Mouse (Mus musculus): ENCODE measurements around the gene Ercc6l.
"Not testable (repeated sequence)": the region's sequence is repeated elsewhere in the genome, so short reads cannot be mapped to it uniquely, and the experiment has no call there.

The Ercc6l gene

DNA sequence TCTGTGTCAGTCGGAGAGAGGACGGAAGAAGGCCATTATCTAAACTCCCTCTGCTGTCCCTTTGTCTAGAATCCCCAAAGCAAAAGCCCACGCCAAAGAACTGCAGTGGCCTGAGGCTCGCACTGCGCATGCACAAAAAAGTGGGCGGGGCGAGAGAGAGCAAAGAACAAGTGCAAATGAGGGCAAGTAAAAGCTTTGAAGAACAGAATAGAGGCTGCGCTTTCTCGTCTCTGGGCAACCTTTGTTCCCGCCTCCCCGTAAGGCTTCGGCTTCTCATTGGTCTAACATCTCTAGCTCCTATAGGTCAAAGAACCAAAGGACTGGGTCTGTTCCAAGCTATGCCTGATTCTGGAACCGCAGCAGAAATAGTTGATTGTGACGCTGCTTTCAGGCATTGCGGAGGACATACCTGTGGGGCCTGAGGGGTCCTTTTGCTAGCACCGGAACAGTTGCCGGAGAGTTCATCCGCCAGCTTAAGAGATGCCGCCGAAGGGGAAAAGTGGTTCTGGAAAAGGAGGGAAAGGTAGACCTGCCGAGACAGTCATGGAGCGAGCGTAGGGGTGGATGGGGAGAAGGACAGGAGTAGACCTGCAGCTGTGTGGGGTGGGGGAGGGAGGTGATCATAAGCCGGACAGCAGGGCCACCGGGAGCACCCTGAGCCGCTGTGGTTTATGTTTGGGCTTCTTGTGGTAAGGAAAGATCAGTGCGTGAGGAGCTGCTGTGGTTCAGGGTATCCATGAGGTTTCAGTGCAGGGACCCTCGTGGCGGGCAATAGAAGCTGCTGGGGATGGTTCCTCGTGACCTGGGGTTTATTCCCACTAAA is 37.6 kb downstream of the Ercc6l start, which contains the start of gene Pin4:
Pin4 (plus strand) TSS at position 406 of the 823 bp plus-strand sequence.
- in situ Hi-C loops (cut with MboI; ENCODE audit: unreplicated experiment in 2 of 2) = loop anchor here (5.0 to 10.0 kb wide), 2 partner anchors 37 to 54 kb away; no protein-coding TSS in a partner anchor

DNA sequence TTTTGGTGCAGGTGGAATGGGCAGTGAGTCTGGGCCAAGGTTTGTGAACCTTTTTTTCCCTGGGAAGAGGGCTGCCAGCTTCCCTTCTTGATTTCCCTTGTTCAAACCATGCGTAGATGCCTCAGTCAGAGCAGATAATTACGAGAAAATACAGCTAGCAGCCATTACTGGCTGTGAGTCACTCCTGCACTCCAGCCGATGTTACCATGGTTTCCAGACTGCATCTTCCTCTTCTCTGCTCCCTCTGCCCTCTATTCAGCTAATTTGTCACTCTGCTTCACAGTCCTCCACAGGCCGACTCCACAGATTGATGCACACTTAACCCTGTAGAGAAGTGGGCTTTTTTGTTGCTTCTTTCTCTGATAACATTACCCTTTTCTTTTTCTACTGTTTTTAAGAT is 41.2 kb downstream of the Ercc6l start:
- in situ Hi-C loops (cut with MboI; ENCODE audit: unreplicated experiment in 2 of 2) = loop anchor here (5.0 to 10.0 kb wide), 2 partner anchors 33 to 51 kb away; no protein-coding TSS in a partner anchor

DNA sequence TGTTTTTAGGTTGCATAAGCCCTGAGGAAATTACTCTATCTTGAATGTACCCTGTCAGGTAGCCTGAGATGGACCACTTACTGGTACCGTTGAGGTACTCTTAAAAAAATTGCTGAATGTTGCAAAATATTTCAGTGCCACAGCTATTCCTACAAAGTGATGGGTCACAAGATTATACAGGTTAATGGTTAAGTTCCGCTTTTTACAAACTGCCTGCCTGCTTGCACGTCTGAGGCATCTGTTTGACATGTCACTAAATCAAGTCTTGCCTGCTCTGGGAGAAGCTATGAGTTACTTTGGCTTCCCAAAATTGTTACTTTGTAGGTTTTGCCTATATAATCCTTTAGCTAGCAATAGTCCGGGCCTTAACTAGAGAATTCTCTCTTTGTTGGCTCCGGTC is 47.5 kb downstream of the Ercc6l start:
- in situ Hi-C loops (cut with MboI; ENCODE audit: unreplicated experiment in 2 of 2) = not testable (repeated sequence)

DNA sequence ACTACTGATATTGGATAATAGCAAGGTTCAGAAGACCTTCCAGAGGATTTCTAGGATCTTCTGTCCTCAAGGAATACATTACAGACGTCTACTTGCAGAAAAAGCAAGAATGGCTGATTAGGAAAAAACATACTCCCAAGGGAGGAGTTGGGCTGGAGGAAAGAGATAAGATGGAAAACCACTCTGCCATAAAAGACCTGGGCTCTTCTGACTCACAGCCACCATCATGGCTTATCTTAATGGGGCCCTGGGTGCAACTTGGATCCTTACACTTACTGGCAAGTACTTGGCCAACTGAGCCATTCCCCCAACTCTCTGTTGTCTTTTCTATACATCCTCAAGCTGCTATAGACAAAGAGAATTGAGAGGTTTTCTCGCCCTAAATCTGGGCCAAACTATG is 53.1 kb downstream of the Ercc6l start:
- in situ Hi-C loops (cut with MboI; ENCODE audit: unreplicated experiment in 2 of 2) = not testable (repeated sequence)

DNA sequence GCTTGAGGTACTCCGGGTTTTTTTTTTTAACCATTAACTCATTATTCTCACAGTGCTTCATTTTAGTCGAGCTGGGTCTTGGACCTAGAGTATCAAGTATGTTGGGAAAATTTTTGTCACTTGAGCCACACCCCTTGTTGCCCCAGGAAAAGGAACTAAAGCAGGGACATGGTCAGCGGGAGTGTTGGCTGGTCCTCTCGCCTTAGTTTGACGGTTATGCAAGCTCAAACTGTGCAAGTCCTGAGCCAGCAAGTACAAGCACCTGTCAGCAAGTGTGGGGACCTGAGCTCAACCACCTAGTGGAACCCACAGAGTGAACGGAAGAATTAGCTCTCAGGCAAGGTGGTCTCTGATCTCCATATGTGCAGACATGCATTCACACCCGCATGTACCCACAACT is 55.0 kb downstream of the Ercc6l start:
- in situ Hi-C loops (cut with MboI; ENCODE audit: unreplicated experiment in 2 of 2) = no loop called here

- in situ Hi-C loops (cut with MboI; ENCODE audit: unreplicated experiment in 2 of 2) = loop anchor here in 1 of 2 experiments (25.0 kb wide), 1 partner anchor 1518 kb away; no protein-coding TSS in a partner anchor
Observed at GRCm38 (mm10) chrX:102094381-102094904, 62.4 kb downstream of the Ercc6l start.

Measured in v-Abl transformed pro-B cells (cell line).